Mouse (Mus musculus): ENCODE data around the gene Wipi1. TPM values are rescaled to one million over a fixed set of nuclear protein-coding genes. Genes with fewer than 3 reads are reported as not detected.

Gene Wipi1
- polyA plus RNA-seq, 1 experiment from 2014 or later: 20.1 TPM

DNA sequence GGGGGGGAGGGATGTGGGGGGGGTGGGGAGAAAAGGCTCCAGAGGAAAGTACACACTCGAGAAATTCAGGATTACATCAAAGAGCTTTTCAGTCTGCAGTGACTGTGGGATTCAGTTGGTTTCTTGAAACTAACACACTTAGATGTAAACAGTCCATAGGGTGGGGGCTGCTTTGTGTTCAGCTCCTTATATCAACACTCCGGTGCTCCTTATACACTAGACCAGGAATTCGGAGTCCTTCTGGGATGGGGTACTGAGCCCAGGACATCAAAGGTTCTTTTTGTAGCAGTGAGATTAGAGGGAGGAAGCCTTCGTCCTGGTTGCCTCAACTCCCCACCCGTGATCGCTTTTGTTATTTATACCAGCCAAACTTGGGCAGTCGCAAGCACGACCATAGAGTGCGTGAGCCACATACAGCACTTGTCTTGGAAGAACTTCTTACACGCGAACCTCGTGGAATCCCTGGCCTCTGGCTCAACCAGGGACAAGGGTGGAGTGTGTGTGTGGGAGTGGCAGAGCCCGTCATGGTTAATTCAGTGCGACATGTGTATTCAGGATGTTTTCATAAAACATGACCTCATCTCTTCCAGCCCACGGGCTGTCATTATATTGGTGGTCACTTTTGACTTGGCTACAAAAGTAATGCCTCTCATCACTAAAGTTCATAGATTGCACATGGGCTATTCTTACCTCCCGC, 65.3 kb downstream of the Wipi1 start:
- ATAC-seq (ENCODE audit: low FRiP score, low read depth): no peak
- no peak overlapping the region for H3K9ac ChIP-seq (replicated peaks)
- H3K9me3 ChIP-seq: no peaks in the 10 kb centered on the region
- peaks cover 5% of the 10 kb centered on the region; the same call in 1 of the 2 replicates for H3K4me1 ChIP-seq
- H3K4me2 ChIP-seq (replicated peaks): no peak overlapping the region
- WGBS: 57% methylated on average over 16 of the region's 16 CpGs
- no peaks in the 10 kb centered on the region for H3K27me3 ChIP-seq
- no peak overlapping the region for H3K27ac ChIP-seq (replicated peaks)
- H3K36me3 ChIP-seq: no peaks in the 10 kb centered on the region
- no peak overlapping the region for H3K4me3 ChIP-seq

GRCm38 (mm10) chr11:109545700-109546143, 66.0 kb downstream of the Wipi1 start:
- H3K4me1 ChIP-seq: peaks cover 5% of the 10 kb centered on the region; the same call in 1 of the 2 replicates
- 78% methylated on average over 12 of the region's 12 CpGs for WGBS
- no peak for ATAC-seq (ENCODE audit: low FRiP score, low read depth)
- H3K9ac ChIP-seq (replicated peaks): no peak overlapping the region
- H3K9me3 ChIP-seq: no peaks in the 10 kb centered on the region
- H3K4me2 ChIP-seq (replicated peaks): no peak overlapping the region
- no peak overlapping the region for H3K4me3 ChIP-seq
- H3K27me3 ChIP-seq: no peaks in the 10 kb centered on the region
- no peaks in the 10 kb centered on the region for H3K36me3 ChIP-seq
- H3K27ac ChIP-seq (replicated peaks): no peak overlapping the region

DNA sequence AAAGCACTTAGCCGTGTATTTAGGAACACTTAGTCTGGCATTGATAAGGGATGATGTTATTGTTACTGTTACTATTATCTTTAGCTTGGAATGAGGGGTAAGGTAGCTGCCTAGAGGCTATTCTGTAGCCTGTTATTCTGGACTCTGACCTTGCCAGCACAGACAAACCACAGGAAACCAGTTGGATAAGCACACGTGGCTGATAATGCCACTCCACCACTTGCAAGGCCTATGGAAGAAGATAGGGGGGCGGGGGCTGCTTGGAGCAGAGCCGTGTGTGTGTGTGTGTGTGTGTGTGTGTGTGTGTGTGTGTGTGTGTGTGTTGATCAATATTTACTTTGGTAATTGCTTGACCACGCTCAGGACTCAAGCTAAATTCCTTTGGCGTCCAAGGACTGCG, 66.5 kb downstream of the Wipi1 start:
- Histone ChIP-seq H3K4me2 (replicated peaks) (no peak overlapping the region), H3K4me3 (no peak overlapping the region), H3K36me3 (no peaks in the 10 kb centered on the region), H3K4me1 (peaks cover 5% of the 10 kb centered on the region; the same call in 1 of the 2 replicates), H3K27me3 (no peaks in the 10 kb centered on the region), H3K9ac (replicated peaks) (no peak overlapping the region), H3K27ac (replicated peaks) (no peak overlapping the region), H3K9me3 (no peaks in the 10 kb centered on the region)
- 76% methylated on average over 7 of the region's 7 CpGs for WGBS
- ATAC-seq (ENCODE audit: low FRiP score, low read depth): no peak

- no peak overlapping the region for H3K9ac ChIP-seq (replicated peaks)
Observed at GRCm38 (mm10) chr11:109544432-109544831, 67.3 kb downstream of the Wipi1 start.

DNA sequence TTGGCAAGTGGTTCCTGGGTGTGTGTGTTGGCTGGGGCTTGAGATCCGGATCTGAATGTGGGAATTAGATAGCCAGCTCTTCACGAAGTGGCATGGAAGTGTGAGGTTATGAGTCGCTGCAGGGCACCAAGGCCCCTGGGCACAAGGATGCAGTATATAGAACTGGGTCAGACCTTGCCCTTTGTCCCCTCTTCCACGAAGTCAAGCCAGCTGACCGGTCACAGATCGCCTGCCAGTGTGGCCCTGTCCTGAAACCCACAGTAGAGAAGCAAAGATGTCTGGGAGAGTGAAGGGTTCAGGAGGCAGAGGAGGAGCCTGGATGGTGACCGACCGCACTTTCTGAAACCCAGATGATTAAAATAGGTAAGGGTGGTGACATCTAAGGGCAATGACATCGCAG, 68.3 kb downstream of the Wipi1 start:
- no peak for ATAC-seq (ENCODE audit: low FRiP score, low read depth)
- Histone ChIP-seq H3K27ac (replicated peaks) (no peak overlapping the region), H3K4me1 (peaks cover 11% of the 10 kb centered on the region; the same call in 1 of the 2 replicates), H3K9me3 (no peaks in the 10 kb centered on the region), H3K36me3 (no peaks in the 10 kb centered on the region), H3K9ac (replicated peaks) (no peak overlapping the region), H3K4me2 (replicated peaks) (no peak overlapping the region), H3K4me3 (no peak overlapping the region), H3K27me3 (no peaks in the 10 kb centered on the region)
- 91% methylated on average over 9 of the region's 9 CpGs for WGBS

More at GRCm38 (mm10) chr11:109544432-109544831, 67.3 kb downstream of the Wipi1 start:
- peaks cover 8% of the 10 kb centered on the region; the same call in 1 of the 2 replicates for H3K4me1 ChIP-seq
- no peak overlapping the region for H3K4me3 ChIP-seq
- WGBS: 79% methylated on average over 7 of the region's 7 CpGs
- H3K27me3 ChIP-seq: no peaks in the 10 kb centered on the region
- no peak for ATAC-seq (ENCODE audit: low FRiP score, low read depth)
- H3K27ac ChIP-seq (replicated peaks): no peak overlapping the region
- H3K4me2 ChIP-seq (replicated peaks): no peak overlapping the region
- no peaks in the 10 kb centered on the region for H3K9me3 ChIP-seq
- H3K36me3 ChIP-seq: no peaks in the 10 kb centered on the region

DNA sequence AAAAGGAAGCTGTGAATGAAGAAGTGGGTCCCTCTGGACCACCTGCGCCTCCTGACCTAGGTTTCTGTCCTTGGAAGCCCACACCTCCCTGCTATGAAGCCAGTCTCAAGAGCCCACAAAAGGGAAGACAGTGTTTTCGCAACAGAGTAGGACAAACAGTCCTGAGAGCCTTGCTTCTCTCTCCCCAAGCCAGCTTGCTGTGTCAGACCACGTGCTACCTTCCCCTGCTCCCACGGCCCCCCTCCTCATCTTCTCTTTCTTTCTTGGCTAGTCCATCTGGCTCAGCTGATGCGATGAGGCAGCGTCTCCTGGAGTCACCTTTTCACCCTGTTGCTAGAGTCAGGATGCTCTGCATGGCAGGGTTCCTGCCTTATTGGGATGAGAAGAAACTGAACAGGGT, 72.5 kb downstream of the Wipi1 start:
- no peak for ATAC-seq (ENCODE audit: low FRiP score, low read depth)
- 59% methylated on average over 6 of the region's 6 CpGs for WGBS
- no peak overlapping the region for H3K27ac ChIP-seq (replicated peaks)

GRCm38 (mm10) chr11:109536939-109537338, 74.8 kb downstream of the Wipi1 start:
- 84% methylated on average over 5 of the region's 5 CpGs for WGBS
- ATAC-seq (ENCODE audit: low FRiP score, low read depth): no peak
- Histone ChIP-seq H3K9ac (replicated peaks) (no peak overlapping the region), H3K36me3 (no peaks in the 10 kb centered on the region), H3K4me2 (replicated peaks) (no peak overlapping the region), H3K4me3 (no peak overlapping the region), H3K4me1 (peaks cover 6% of the 10 kb centered on the region; the same call in 1 of the 2 replicates), H3K27me3 (no peaks in the 10 kb centered on the region), H3K27ac (replicated peaks) (no peak overlapping the region), H3K9me3 (no peaks in the 10 kb centered on the region)

More for the DNA sequence above, 72.5 kb downstream of the Wipi1 start:
- Histone ChIP-seq H3K9ac (replicated peaks) (no peak overlapping the region), H3K27me3 (no peaks in the 10 kb centered on the region), H3K9me3 (no peaks in the 10 kb centered on the region), H3K4me3 (no peak overlapping the region), H3K36me3 (no peaks in the 10 kb centered on the region), H3K4me1 (peaks cover 6% of the 10 kb centered on the region; the same call in 1 of the 2 replicates), H3K4me2 (replicated peaks) (no peak overlapping the region)

- no peak for ATAC-seq (ENCODE audit: low FRiP score, low read depth)
- H3K9ac ChIP-seq (replicated peaks): no peak overlapping the region
- no peak overlapping the region for H3K4me2 ChIP-seq (replicated peaks)
- WGBS: 88% methylated on average over 6 of the region's 6 CpGs
- no peak overlapping the region for H3K4me3 ChIP-seq
- no peak overlapping the region for H3K27ac ChIP-seq (replicated peaks)
- H3K27me3 ChIP-seq: no peaks in the 10 kb centered on the region
- H3K9me3 ChIP-seq: no peaks in the 10 kb centered on the region
- peaks cover 6% of the 10 kb centered on the region; the same call in 1 of the 2 replicates for H3K4me1 ChIP-seq
- no peaks in the 10 kb centered on the region for H3K36me3 ChIP-seq
Observed at GRCm38 (mm10) chr11:109535966-109536365, 75.8 kb downstream of the Wipi1 start.

DNA sequence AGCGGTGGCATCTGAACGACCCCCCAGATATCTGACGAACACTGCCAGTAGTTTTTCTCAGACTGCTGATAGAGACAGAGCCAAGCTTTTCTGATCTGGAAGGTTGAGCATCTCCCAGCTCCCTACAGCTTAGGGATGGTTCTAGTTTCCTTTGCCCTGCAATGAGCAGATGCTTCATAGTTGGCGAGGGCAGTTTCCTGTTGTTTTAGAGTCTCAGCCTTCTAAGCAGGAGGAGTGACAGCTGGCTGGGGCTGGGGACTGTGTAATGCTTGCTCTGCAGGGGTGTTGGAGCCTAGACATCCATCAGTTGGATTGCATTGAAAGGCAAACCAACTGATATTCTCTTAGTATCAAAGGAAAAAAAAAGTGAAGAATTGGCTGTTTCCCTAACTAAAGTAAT, 81.7 kb downstream of the Wipi1 start:
- 88% methylated on average over 4 of the region's 4 CpGs for WGBS
- no peak for ATAC-seq (ENCODE audit: low FRiP score, low read depth)
- Histone ChIP-seq H3K9ac (replicated peaks) (no peak overlapping the region), H3K4me1 (no peaks in the 10 kb centered on the region), H3K27me3 (no peaks in the 10 kb centered on the region), H3K4me3 (no peak overlapping the region), H3K36me3 (no peaks in the 10 kb centered on the region), H3K27ac (replicated peaks) (no peak overlapping the region), H3K4me2 (replicated peaks) (no peak overlapping the region), H3K9me3 (no peaks in the 10 kb centered on the region)

DNA sequence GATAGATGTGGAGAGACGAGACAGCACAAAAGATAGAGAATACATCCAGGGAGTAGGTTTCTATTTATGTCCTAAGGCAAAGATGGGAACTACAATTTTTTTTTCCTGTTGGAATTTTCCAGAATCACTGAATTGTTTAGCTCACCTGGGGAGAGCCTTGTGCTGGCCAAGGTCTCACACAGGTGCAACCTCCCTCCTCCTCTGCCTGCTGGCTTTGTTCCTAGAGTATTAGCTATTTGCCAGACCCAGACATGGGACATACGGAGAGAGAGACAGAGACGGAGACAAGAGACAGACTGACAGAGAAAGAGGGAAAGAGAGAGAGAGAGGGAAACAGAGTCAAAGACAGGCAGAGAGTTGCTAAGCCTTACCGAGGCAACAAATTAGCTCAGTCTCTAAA, 86.2 kb downstream of the Wipi1 start:
- H3K9me3 ChIP-seq: no peaks in the 10 kb centered on the region
- no peaks in the 10 kb centered on the region for H3K27me3 ChIP-seq
- H3K36me3 ChIP-seq: no peaks in the 10 kb centered on the region
- no peak for ATAC-seq (ENCODE audit: low FRiP score, low read depth)
- no peaks in the 10 kb centered on the region for H3K4me1 ChIP-seq
- no peak overlapping the region for H3K4me2 ChIP-seq (replicated peaks)
- H3K27ac ChIP-seq (replicated peaks): no peak overlapping the region
- H3K4me3 ChIP-seq: no peak overlapping the region
- no peak overlapping the region for H3K9ac ChIP-seq (replicated peaks)
- WGBS: 94% methylated on average over 4 of the region's 4 CpGs

- no peaks in the 10 kb centered on the region for H3K36me3 ChIP-seq
- H3K4me3 ChIP-seq: no peak overlapping the region
- H3K4me2 ChIP-seq (replicated peaks): no peak overlapping the region
- no peak overlapping the region for H3K27ac ChIP-seq (replicated peaks)
- no peaks in the 10 kb centered on the region for H3K4me1 ChIP-seq
- WGBS: 87% methylated on average over 5 of the region's 5 CpGs
- no peaks in the 10 kb centered on the region for H3K27me3 ChIP-seq
- no peak overlapping the region for H3K9ac ChIP-seq (replicated peaks)
- H3K9me3 ChIP-seq: no peaks in the 10 kb centered on the region
- no peak for ATAC-seq (ENCODE audit: low FRiP score, low read depth)
Observed at GRCm38 (mm10) chr11:109524869-109525268, 86.9 kb downstream of the Wipi1 start.

Data from midbrain, embryonic 12.5 days (tissue).